Comparison of ENCODE assay signal across 25 mouse cellular contexts in genomic region chr10:52864936-52865335, GRCm38 (mm10).
DNase-seq lines count a peak whose midpoint lies in the region; ATAC-seq lines count a peak whose summit lies in the region.
"Had no signal": no experiment of that assay in that cellular context is flagged by ENCODE, and none has a peak within 500 bp of the region (broad histone marks: within the 10 kb centered on the region; RNA-seq: fewer than 3 reads in every experiment).

No protein-coding gene starts in this region.

- no peak overlapping the region for H3K4me2 ChIP-seq in forebrain, embryonic 14.5 days (ENCODE audit: low read length)
- no peak overlapping the region for H3K4me2 ChIP-seq in forebrain, embryonic 11.5 days (ENCODE audit: low read depth, low read length, severe bottlenecking)
- H3K4me2 ChIP-seq: neural tube, embryonic 13.5 days had no signal

- no peak for ATAC-seq in forebrain, embryonic 14.5 days
- ATAC-seq in forebrain, embryonic 11.5 days (replicated peaks; ENCODE audit: low FRiP score): no peak
- ATAC-seq: intestine, postnatal 0 days; Patski had no signal

- H3K4me1 ChIP-seq in forebrain, embryonic 14.5 days (ENCODE audit: control insufficient read depth, insufficient read depth, low read length): peaks cover 7% of the 10 kb centered on the region
- no peaks in the 10 kb centered on the region for H3K4me1 ChIP-seq in forebrain, embryonic 11.5 days (replicated peaks; ENCODE audit: control insufficient read depth, insufficient read depth, low read length)

- H3K27ac ChIP-seq in forebrain, embryonic 14.5 days (ENCODE audit: low read depth, low read length): no peak overlapping the region
- no peak overlapping the region for H3K27ac ChIP-seq in forebrain, embryonic 11.5 days (ENCODE audit: low read depth, low read length)
- H3K27ac ChIP-seq: liver, embryonic 14.5 days; neural tube, embryonic 13.5 days; stomach, postnatal 0 days had no signal

- H3K9ac ChIP-seq in forebrain, embryonic 14.5 days (ENCODE audit: low read length): no peak overlapping the region
- H3K9ac ChIP-seq in forebrain, embryonic 11.5 days (ENCODE audit: low read length): no peak overlapping the region
- H3K9ac ChIP-seq: liver, embryonic 14.5 days; neural tube, embryonic 13.5 days had no signal

- H3K27me3 ChIP-seq in forebrain, embryonic 14.5 days (replicated peaks; ENCODE audit: control insufficient read depth, insufficient read depth, low read length): no peaks in the 10 kb centered on the region
- no peaks in the 10 kb centered on the region for H3K27me3 ChIP-seq in forebrain, embryonic 11.5 days (ENCODE audit: control insufficient read depth, insufficient read depth, low read length)
- H3K27me3 ChIP-seq: neural tube, embryonic 13.5 days; Patski had no signal

- 71% methylated on average over 5 of the region's 5 CpGs for WGBS in forebrain, embryonic 14.5 days
- WGBS in forebrain, embryonic 11.5 days: 93% methylated on average over 5 of the region's 5 CpGs

- no peaks in the 10 kb centered on the region for H3K36me3 ChIP-seq in forebrain, embryonic 14.5 days (ENCODE audit: control insufficient read depth, insufficient read depth, low read length)
- H3K36me3 ChIP-seq in forebrain, embryonic 11.5 days (ENCODE audit: control insufficient read depth, insufficient read depth, low read length): no peaks in the 10 kb centered on the region
- H3K36me3 ChIP-seq: G1E; neural tube, embryonic 13.5 days had no signal

- no peaks in the 10 kb centered on the region for H3K9me3 ChIP-seq in forebrain, embryonic 14.5 days (replicated peaks; ENCODE audit: control insufficient read depth, low read length)
- no peaks in the 10 kb centered on the region for H3K9me3 ChIP-seq in forebrain, embryonic 11.5 days (ENCODE audit: control insufficient read depth, low read length)
- H3K9me3 ChIP-seq: G1E; neural tube, embryonic 13.5 days had no signal

- peak; percentile 71 for DNase-seq in forebrain, embryonic 14.5 days (ENCODE audit: low spot score)
- DNase-seq in forebrain, embryonic 11.5 days (ENCODE audit: low spot score): no peak
- peak; percentile 16 for DNase-seq in layer of hippocampus, adult 11-12 months (ENCODE audit: low spot score)
- DNase-seq in layer of hippocampus, postnatal 25 days (ENCODE audit: extremely low spot score in 1 of 2, low spot score in 1 of 2): no peak
- peak; percentile 8 for DNase-seq in lung, postnatal 36 days
- DNase-seq in lung, adult 18-20 months: no peak
- no peak for DNase-seq in adrenal gland, postnatal 14 days
- DNase-seq: adrenal gland, postnatal 25 days; cerebellum, adult 2 months; cerebellum, postnatal 14 days; gastrocnemius, postnatal 14 days; heart, postnatal 14 days; kidney, adult 9 months; kidney, postnatal 10 days; liver; right cerebral cortex, postnatal 4 days; thymus, adult 18-20 months; thymus, postnatal 25 days had no signal

- H3K4me3 ChIP-seq in forebrain, embryonic 14.5 days (ENCODE audit: low read depth, low read length): no peak overlapping the region
- no peak overlapping the region for H3K4me3 ChIP-seq in forebrain, embryonic 11.5 days (ENCODE audit: low read depth, low read length)
- H3K4me3 ChIP-seq: erythroblast, embryonic 14.5 days; neural tube, embryonic 13.5 days had no signal

Comparison
In these comparisons a context has a peak if more than half of its experiments do, and no peak if none do; other contexts are left out.
1. DNase-seq: peak in forebrain, embryonic 14.5 days (single experiment), layer of hippocampus, adult 11-12 months (single experiment) and lung, postnatal 36 days (single experiment); none in forebrain, embryonic 11.5 days (single experiment), layer of hippocampus, postnatal 25 days (0 of 2), lung, adult 18-20 months (0 of 2) and adrenal gland, postnatal 14 days (single experiment).